Mouse (Mus musculus): ENCODE measurements around the gene Ttc29. TPM values are rescaled to one million over a fixed set of nuclear protein-coding genes. Genes with fewer than 3 reads are reported as not detected.

Gene Ttc29
- total RNA-seq, 1 experiment = 1.4 TPM

- Histone ChIP-seq H3K9me3 (ENCODE audit: control insufficient read depth, insufficient read depth, low read depth, low read length) (no peaks in the 10 kb centered on the region), H3K27ac (ENCODE audit: insufficient read depth, low read depth, low read length, poor library complexity, severe bottlenecking) (no peak overlapping the region), H3K4me1 (ENCODE audit: control insufficient read depth in 2 of 2, insufficient read depth in 2 of 2, low read length in 2 of 2, poor library complexity in 1 of 2) (peaks cover 0 to 1% of the 10 kb centered on the region in 2 experiments; a peak in 1 of 4 replicates), H3K9ac (ENCODE audit: insufficient read depth, low read depth, low read length, poor library complexity, severe bottlenecking) (no peak overlapping the region), H3K36me3 (ENCODE audit: control insufficient read depth, insufficient read depth, low read length, poor library complexity, severe bottlenecking) (no peaks in the 10 kb centered on the region), H3K4me3 (ENCODE audit: insufficient read depth in 1 of 2, low read depth in 1 of 2, low read length in 2 of 2, poor library complexity in 1 of 2, severe bottlenecking in 1 of 2) (no peak overlapping the region)
- DNase-seq (ENCODE audit: low read depth, low spot score) = no peak
- TF ChIP-seq HCFC1 (IDR thresholded peaks at IDR 0.05; ENCODE audit: borderline replicate concordance, insufficient read depth, low read length) = no peak
- TF ChIP-seq MAFK (IDR thresholded peaks at IDR 0.05; ENCODE audit: insufficient read depth, low read depth, low read length) = peak; percentile 78
- in situ Hi-C loops (cut with MboI; ENCODE audit: low sequenced_read_pairs in 2 of 2, unreplicated experiment in 2 of 2) = no loop called here
These were observed 65.5 kb downstream of the Ttc29 start for GRCm38 (mm10) chr8:78278598-78278997.

- peak overlapping the region; percentile 92 for H3K27ac ChIP-seq (ENCODE audit: insufficient read depth, low read depth, low read length, poor library complexity, severe bottlenecking)
- H3K9me3 ChIP-seq (ENCODE audit: control insufficient read depth, insufficient read depth, low read depth, low read length) = no peaks in the 10 kb centered on the region
- no peak overlapping the region for H3K9ac ChIP-seq (ENCODE audit: insufficient read depth, low read depth, low read length, poor library complexity, severe bottlenecking)
- in situ Hi-C loops (cut with MboI; ENCODE audit: low sequenced_read_pairs in 2 of 2, unreplicated experiment in 2 of 2) = no loop called here
- H3K4me1 ChIP-seq (ENCODE audit: control insufficient read depth in 2 of 2, insufficient read depth in 2 of 2, low read length in 2 of 2, poor library complexity in 1 of 2) = peaks cover 0 to 7% of the 10 kb centered on the region in 2 experiments; a peak in 1 of 4 replicates
- no peak overlapping the region for H3K4me3 ChIP-seq (ENCODE audit: insufficient read depth in 1 of 2, low read depth in 1 of 2, low read length in 2 of 2, poor library complexity in 1 of 2, severe bottlenecking in 1 of 2)
- DNase-seq (ENCODE audit: low read depth, low spot score) = no peak
- peak; percentile 96 for TF ChIP-seq MAFK (IDR thresholded peaks at IDR 0.05; ENCODE audit: insufficient read depth, low read depth, low read length)
- TF ChIP-seq ZNF384 (IDR thresholded peaks at IDR 0.05; ENCODE audit: low read depth, low read length) = no peak
- H3K36me3 ChIP-seq (ENCODE audit: control insufficient read depth, insufficient read depth, low read length, poor library complexity, severe bottlenecking) = no peaks in the 10 kb centered on the region
These were observed 71.7 kb downstream of the Ttc29 start for GRCm38 (mm10) chr8:78284805-78285204.

DNA sequence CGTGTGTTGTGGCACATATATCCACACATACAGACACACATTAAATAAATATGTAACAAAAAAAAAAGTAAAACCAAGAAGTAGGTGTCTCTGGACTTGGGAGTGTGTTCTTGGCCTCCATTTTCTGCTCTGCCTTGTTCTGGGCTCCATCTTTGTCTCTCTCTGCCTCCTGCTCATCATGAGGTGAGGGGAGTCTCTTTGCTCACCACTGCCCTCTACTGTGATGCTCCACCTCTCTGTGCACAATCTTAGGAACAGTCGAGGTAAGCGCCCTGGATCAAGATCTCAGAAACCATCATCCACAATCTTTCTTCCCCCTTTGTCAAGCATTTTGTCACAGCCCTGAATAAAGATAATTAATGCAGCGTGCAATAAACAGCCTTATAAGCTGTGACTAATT, 72.3 kb downstream of the Ttc29 start:
- no peak overlapping the region for H3K4me3 ChIP-seq (ENCODE audit: insufficient read depth in 1 of 2, low read depth in 1 of 2, low read length in 2 of 2, poor library complexity in 1 of 2, severe bottlenecking in 1 of 2)
- H3K9me3 ChIP-seq (ENCODE audit: control insufficient read depth, insufficient read depth, low read depth, low read length) = no peaks in the 10 kb centered on the region
- H3K27ac ChIP-seq (ENCODE audit: insufficient read depth, low read depth, low read length, poor library complexity, severe bottlenecking) = no peak overlapping the region; the same call in 1 of the 2 replicates
- peak; percentile 45 for DNase-seq (ENCODE audit: low read depth, low spot score)
- no peaks in the 10 kb centered on the region for H3K36me3 ChIP-seq (ENCODE audit: control insufficient read depth, insufficient read depth, low read length, poor library complexity, severe bottlenecking)
- no peak overlapping the region for H3K9ac ChIP-seq (ENCODE audit: insufficient read depth, low read depth, low read length, poor library complexity, severe bottlenecking)
- TF ChIP-seq ZNF384 (IDR thresholded peaks at IDR 0.05; ENCODE audit: low read depth, low read length) (no peak), ZC3H11A (IDR thresholded peaks at IDR 0.05; ENCODE audit: borderline replicate concordance, low read depth, low read length) (no peak), MAFK (IDR thresholded peaks at IDR 0.05; ENCODE audit: insufficient read depth, low read depth, low read length) (no peak), CHD2 (IDR thresholded peaks at IDR 0.05; ENCODE audit: low read depth, low read length) (no peak), HCFC1 (IDR thresholded peaks at IDR 0.05; ENCODE audit: borderline replicate concordance, insufficient read depth, low read length) (no peak)
- in situ Hi-C loops (cut with MboI; ENCODE audit: low sequenced_read_pairs in 2 of 2, unreplicated experiment in 2 of 2) = no loop called here
- H3K4me1 ChIP-seq (ENCODE audit: control insufficient read depth in 2 of 2, insufficient read depth in 2 of 2, low read length in 2 of 2, poor library complexity in 1 of 2) = peaks cover 0 to 9% of the 10 kb centered on the region in 2 experiments; a peak in 1 of 4 replicates

DNA sequence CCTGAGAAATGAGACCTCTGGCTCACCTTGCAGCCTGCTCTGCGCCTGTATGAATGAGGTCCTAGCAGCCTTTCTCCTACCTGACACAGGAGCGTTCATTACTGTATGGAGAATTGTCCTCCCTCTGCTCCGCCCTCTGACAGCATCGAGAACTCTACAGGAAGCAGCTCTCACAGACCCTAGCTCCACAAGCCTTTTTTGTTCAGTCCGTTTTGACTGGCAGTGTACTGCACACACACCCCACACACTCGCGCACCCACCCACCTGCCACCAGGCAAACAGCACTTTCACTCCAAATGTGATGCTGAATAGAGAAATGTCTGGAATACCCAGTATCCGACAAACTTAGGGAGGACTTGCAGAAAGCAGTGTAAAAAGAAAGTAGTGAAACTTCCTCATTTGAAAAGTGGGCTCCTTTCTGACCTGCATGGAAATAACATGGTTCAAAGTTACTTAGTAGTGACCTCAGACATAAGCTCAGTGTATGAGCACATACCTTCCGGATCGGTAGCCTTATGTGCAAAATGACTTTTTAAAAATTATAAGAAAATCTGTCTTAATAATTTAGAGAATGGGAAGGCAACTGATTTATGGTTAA, 76.4 kb downstream of the Ttc29 start:
- H3K36me3 ChIP-seq (ENCODE audit: control insufficient read depth, insufficient read depth, low read length, poor library complexity, severe bottlenecking) = no peaks in the 10 kb centered on the region
- peak overlapping the region; percentile 25; the same call in 1 of the 2 replicates for H3K9ac ChIP-seq (ENCODE audit: insufficient read depth, low read depth, low read length, poor library complexity, severe bottlenecking)
- H3K9me3 ChIP-seq (ENCODE audit: control insufficient read depth, insufficient read depth, low read depth, low read length) = no peaks in the 10 kb centered on the region
- H3K4me3 ChIP-seq (ENCODE audit: insufficient read depth in 1 of 2, low read depth in 1 of 2, low read length in 2 of 2, poor library complexity in 1 of 2, severe bottlenecking in 1 of 2) = no peak overlapping the region
- in situ Hi-C loops (cut with MboI; ENCODE audit: low sequenced_read_pairs in 2 of 2, unreplicated experiment in 2 of 2) = no loop called here
- TF ChIP-seq CHD2 (IDR thresholded peaks at IDR 0.05; ENCODE audit: low read depth, low read length) = no peak
- no peak overlapping the region for H3K27ac ChIP-seq (ENCODE audit: insufficient read depth, low read depth, low read length, poor library complexity, severe bottlenecking)
- H3K4me1 ChIP-seq (ENCODE audit: control insufficient read depth in 2 of 2, insufficient read depth in 2 of 2, low read length in 2 of 2, poor library complexity in 1 of 2) = peaks cover 0 to 9% of the 10 kb centered on the region in 2 experiments; a peak in 1 of 4 replicates
- no peak for DNase-seq (ENCODE audit: low read depth, low spot score)

GRCm38 (mm10) chr8:78290274-78290673, 77.2 kb downstream of the Ttc29 start:
- no peak overlapping the region; the same call in 1 of the 2 replicates for H3K9ac ChIP-seq (ENCODE audit: insufficient read depth, low read depth, low read length, poor library complexity, severe bottlenecking)
- TF ChIP-seq HCFC1 (IDR thresholded peaks at IDR 0.05; ENCODE audit: borderline replicate concordance, insufficient read depth, low read length) (no peak), CHD2 (IDR thresholded peaks at IDR 0.05; ENCODE audit: low read depth, low read length) (no peak), ZNF384 (IDR thresholded peaks at IDR 0.05; ENCODE audit: low read depth, low read length) (no peak), ZC3H11A (IDR thresholded peaks at IDR 0.05; ENCODE audit: borderline replicate concordance, low read depth, low read length) (no peak), MAFK (IDR thresholded peaks at IDR 0.05; ENCODE audit: insufficient read depth, low read depth, low read length) (no peak)
- DNase-seq (ENCODE audit: low read depth, low spot score) = peak; percentile 62
- H3K4me1 ChIP-seq (ENCODE audit: control insufficient read depth in 2 of 2, insufficient read depth in 2 of 2, low read length in 2 of 2, poor library complexity in 1 of 2) = peaks cover 0 to 7% of the 10 kb centered on the region in 2 experiments; a peak in 1 of 4 replicates
- in situ Hi-C loops (cut with MboI; ENCODE audit: low sequenced_read_pairs in 2 of 2, unreplicated experiment in 2 of 2) = no loop called here
- no peaks in the 10 kb centered on the region for H3K9me3 ChIP-seq (ENCODE audit: control insufficient read depth, insufficient read depth, low read depth, low read length)
- H3K4me3 ChIP-seq (ENCODE audit: insufficient read depth in 1 of 2, low read depth in 1 of 2, low read length in 2 of 2, poor library complexity in 1 of 2, severe bottlenecking in 1 of 2) = no peak overlapping the region
- H3K36me3 ChIP-seq (ENCODE audit: control insufficient read depth, insufficient read depth, low read length, poor library complexity, severe bottlenecking) = no peaks in the 10 kb centered on the region
- no peak overlapping the region for H3K27ac ChIP-seq (ENCODE audit: insufficient read depth, low read depth, low read length, poor library complexity, severe bottlenecking)
